Mouse (Mus musculus) kidney, embryonic 14.5 days (tissue): ENCODE results near the gene Atg9b. TPM values are rescaled to one million over a fixed set of nuclear protein-coding genes. Genes with fewer than 3 reads are reported as not detected.

Experiments used
- ATAC-seq: fragments of 200-750 bp; cut with Nextera tagmentation; 2 replicates; pipeline ENCODE4 v1.8.0; 2017; ENCODE audit warnings: moderate number of reproducible peaks, mild to moderate bottlenecking, moderate TSS enrichment, moderate library complexity; ENCODE audit not compliant: low FRiP score, low TSS enrichment
- H3K27ac ChIP-seq: fragments of 300-500 bp; sonication (generic); 2 replicates; pipeline ENCODE4 v1.5.1; 2014; ENCODE audit warnings: low read depth, mild to moderate bottlenecking, low read length, moderate library complexity, mixed read lengths
- H3K27me3 ChIP-seq: fragments of 300-500 bp; sonication (generic); 2 replicates; pipeline ENCODE4 v1.6.1; 2014; ENCODE audit warnings: mild to moderate bottlenecking, low read length; ENCODE audit not compliant: control insufficient read depth, insufficient read depth
- H3K36me3 ChIP-seq: fragments of 300-500 bp; sonication (generic); 2 replicates; pipeline ENCODE4 v1.6.1; 2014; ENCODE audit warnings: low read length, mixed read lengths; ENCODE audit not compliant: control insufficient read depth, insufficient read depth
- H3K4me1 ChIP-seq: fragments of 300-500 bp; sonication (generic); 2 replicates; pipeline ENCODE4 v1.6.1; 2014; ENCODE audit warnings: low read length, mixed read lengths; ENCODE audit not compliant: control insufficient read depth, insufficient read depth
- H3K4me2 ChIP-seq: fragments of 300-500 bp; sonication (generic); replicated peaks from 2 replicates; pipeline ENCODE4 v1.6.1; 2014; ENCODE audit warnings: low read depth, mild to moderate bottlenecking, low read length
- H3K4me3 ChIP-seq: fragments of 300-500 bp; sonication (generic); 2 replicates; pipeline ENCODE4 v1.5.1; 2014; ENCODE audit warnings: mild to moderate bottlenecking, low read length
- H3K9ac ChIP-seq: fragments of 300-500 bp; sonication (generic); 2 replicates; pipeline ENCODE4 v1.6.1; 2014; ENCODE audit warnings: low read depth, mild to moderate bottlenecking, low read length, moderate library complexity
- H3K9me3 ChIP-seq: fragments of 300-500 bp; sonication (generic); 2 replicates; pipeline ENCODE4 v1.6.1; 2016; ENCODE audit warnings: low read length; ENCODE audit not compliant: control insufficient read depth
- WGBS: fragments of 180-500 bp; shearing (Covaris S2); extraction: QIAGEN DNeasy Blood & Tissue Kit; methylation state at CpG from one replicate; pipeline ENCODE4 v1.1.7; 2014; 5-methylcytosine and 5-hydroxymethylcytosine counted together
- polyA plus RNA-seq: library from polyadenylated mRNA; unstranded; fragments of >200 nt; fragmentation: Nextera tagmentation; extraction: Ambion mirVana; gene quantifications from 2 replicates; pipeline ENCODE4 v1.2.1, GENCODE M21; 2014

Gene Atg9b
- polyA plus RNA-seq, 1 experiment from 2014 or later: 1.1 TPM

- no peak for ATAC-seq
- no peaks in the 10 kb centered on the region for H3K9me3 ChIP-seq
- H3K27ac ChIP-seq: peak overlapping the region; percentile 67; the same call in 1 of the 2 replicates
- peaks cover 50% of the 10 kb centered on the region for H3K4me1 ChIP-seq
- peak overlapping the region; percentile 76 for H3K9ac ChIP-seq
- peak overlapping the region; percentile 99 for H3K4me2 ChIP-seq
- H3K27me3 ChIP-seq: peaks cover 10% of the 10 kb centered on the region; the same call in 1 of the 2 replicates
- H3K4me3 ChIP-seq: peak overlapping the region; percentile 73
- H3K36me3 ChIP-seq: no peaks in the 10 kb centered on the region
- WGBS: 45% methylated on average over 12 of the region's 15 CpGs
These were observed 41.3 kb downstream of the Atg9b start for GRCm38 (mm10) chr5:24350531-24351250.

- peaks cover 10% of the 10 kb centered on the region; the same call in 1 of the 2 replicates for H3K27me3 ChIP-seq
- 52% methylated on average over 3 of the region's 3 CpGs for WGBS
- no peaks in the 10 kb centered on the region for H3K9me3 ChIP-seq
- no peak overlapping the region for H3K27ac ChIP-seq
- H3K4me3 ChIP-seq: peak overlapping the region; percentile 73; the same call in 1 of the 2 replicates
- no peak for ATAC-seq
- H3K4me1 ChIP-seq: peaks cover 56% of the 10 kb centered on the region
- peak overlapping the region; percentile 99; the same call in 1 of the 2 replicates for H3K4me2 ChIP-seq
- H3K36me3 ChIP-seq: no peaks in the 10 kb centered on the region
- H3K9ac ChIP-seq: no peak overlapping the region
These were observed 41.9 kb downstream of the Atg9b start for GRCm38 (mm10) chr5:24350073-24350472.

GRCm38 (mm10) chr5:24348546-24348945 is 43.4 kb downstream of the Atg9b start:
- Histone ChIP-seq H3K4me2 (peak overlapping the region; percentile 96), H3K9me3 (no peaks in the 10 kb centered on the region), H3K27ac (no peak overlapping the region), H3K9ac (peak overlapping the region; percentile 51; the same call in 1 of the 2 replicates), H3K4me1 (peaks cover 66% of the 10 kb centered on the region), H3K27me3 (peaks cover 8% of the 10 kb centered on the region; the same call in 1 of the 2 replicates), H3K4me3 (peak overlapping the region; percentile 51), H3K36me3 (no peaks in the 10 kb centered on the region)
- ATAC-seq: no peak
- under 1% methylated on average over 28 of the region's 30 CpGs for WGBS

GRCm38 (mm10) chr5:24348128-24348527 is 43.8 kb downstream of the Atg9b start:
- Histone ChIP-seq H3K27me3 (peaks cover 8% of the 10 kb centered on the region; the same call in 1 of the 2 replicates), H3K9ac (peak overlapping the region; percentile 51; the same call in 1 of the 2 replicates), H3K4me3 (peak overlapping the region; percentile 51), H3K4me2 (peak overlapping the region; percentile 96), H3K36me3 (no peaks in the 10 kb centered on the region), H3K4me1 (peaks cover 65% of the 10 kb centered on the region), H3K9me3 (no peaks in the 10 kb centered on the region), H3K27ac (no peak overlapping the region)
- peak; percentile 29 for ATAC-seq
- under 1% methylated on average over 39 of the region's 41 CpGs for WGBS

- Histone ChIP-seq H3K4me1 (peaks cover 61% of the 10 kb centered on the region), H3K27ac (no peak overlapping the region), H3K36me3 (no peaks in the 10 kb centered on the region), H3K4me2 (peak overlapping the region; percentile 96), H3K27me3 (peaks cover 8% of the 10 kb centered on the region; the same call in 1 of the 2 replicates), H3K9ac (no peak overlapping the region), H3K4me3 (no peak overlapping the region), H3K9me3 (no peaks in the 10 kb centered on the region)
- ATAC-seq: no peak
- WGBS: 29% methylated on average over 7 of the region's 7 CpGs
These were observed 44.6 kb downstream of the Atg9b start for GRCm38 (mm10) chr5:24347186-24347875.

- H3K4me1 ChIP-seq: peaks cover 55% of the 10 kb centered on the region
- no peaks in the 10 kb centered on the region for H3K9me3 ChIP-seq
- no peak overlapping the region for H3K4me3 ChIP-seq
- no peak overlapping the region for H3K27ac ChIP-seq
- H3K27me3 ChIP-seq: peaks cover 8% of the 10 kb centered on the region; the same call in 1 of the 2 replicates
- WGBS: 78% methylated on average over 7 of the region's 7 CpGs
- ATAC-seq: no peak
- no peaks in the 10 kb centered on the region for H3K36me3 ChIP-seq
- H3K9ac ChIP-seq: no peak overlapping the region
- H3K4me2 ChIP-seq: no peak overlapping the region
These were observed 45.6 kb downstream of the Atg9b start for GRCm38 (mm10) chr5:24346313-24346712.

- ATAC-seq: peak; percentile 81
- Histone ChIP-seq H3K9ac (peak overlapping the region; percentile 8; the same call in 1 of the 2 replicates), H3K36me3 (no peaks in the 10 kb centered on the region), H3K4me2 (peak overlapping the region; percentile 36), H3K4me1 (peaks cover 46% of the 10 kb centered on the region), H3K9me3 (no peaks in the 10 kb centered on the region), H3K27me3 (peaks cover 3% of the 10 kb centered on the region; the same call in 1 of the 2 replicates), H3K27ac (peak overlapping the region; percentile 76), H3K4me3 (no peak overlapping the region)
- 11% methylated on average over 12 of the region's 12 CpGs for WGBS
These were observed 47.4 kb downstream of the Atg9b start for GRCm38 (mm10) chr5:24344477-24345051.

GRCm38 (mm10) chr5:24343977-24344436 is 47.9 kb downstream of the Atg9b start:
- no peaks in the 10 kb centered on the region for H3K36me3 ChIP-seq
- ATAC-seq: peak; percentile 26; the same call in 1 of the 2 replicates
- H3K27me3 ChIP-seq: no peaks in the 10 kb centered on the region; the same call in 1 of the 2 replicates
- peak overlapping the region; percentile 36 for H3K4me2 ChIP-seq
- no peaks in the 10 kb centered on the region for H3K9me3 ChIP-seq
- peaks cover 41% of the 10 kb centered on the region for H3K4me1 ChIP-seq
- H3K27ac ChIP-seq: peak overlapping the region; percentile 76
- WGBS: 8% methylated on average over 2 of the region's 2 CpGs
- H3K4me3 ChIP-seq: no peak overlapping the region
- peak overlapping the region; percentile 8; the same call in 1 of the 2 replicates for H3K9ac ChIP-seq
